Mouse (Mus musculus) hindbrain, embryonic 11.5 days (tissue): ENCODE results near the gene Clmn. TPM values are rescaled to one million over a fixed set of nuclear protein-coding genes. Genes with fewer than 3 reads are reported as not detected.
"Not testable (repeated sequence)": the region's sequence is repeated elsewhere in the genome, so short reads cannot be mapped to it uniquely, and the experiment has no call there.

Experiments
- ATAC-seq: fragments of 200-750 bp; cut with Nextera tagmentation; 2 replicates; pipeline ENCODE4 v1.8.0; 2017; ENCODE audit warnings: mild to moderate bottlenecking, moderate TSS enrichment, moderate library complexity; ENCODE audit not compliant: low FRiP score
- DNase-seq: peaks from one replicate; pipeline ENCODE4 v3.0.0-alpha.2; 2015; ENCODE audit warnings: low spot score
- H3K27ac ChIP-seq: fragments of 300-500 bp; sonication (generic); 2 replicates; pipeline ENCODE4 v1.5.1; 2014; ENCODE audit warnings: mild to moderate bottlenecking, low read depth, low read length
- H3K27me3 ChIP-seq: fragments of 300-500 bp; sonication (generic); 2 replicates; pipeline ENCODE4 v1.6.1; 2014; ENCODE audit warnings: mild to moderate bottlenecking, low read length, moderate library complexity, mixed read lengths; ENCODE audit not compliant: control insufficient read depth, insufficient read depth
- H3K36me3 ChIP-seq: fragments of 300-500 bp; sonication (generic); 2 replicates; pipeline ENCODE4 v1.6.1; 2014; ENCODE audit warnings: mild to moderate bottlenecking, low read length, moderate library complexity, mixed read lengths; ENCODE audit not compliant: control insufficient read depth, insufficient read depth
- H3K4me1 ChIP-seq: fragments of 300-500 bp; sonication (generic); replicated peaks from 2 replicates; pipeline ENCODE4 v1.6.1; 2014; ENCODE audit warnings: low read length, mixed read lengths; ENCODE audit not compliant: control insufficient read depth, insufficient read depth
- H3K4me2 ChIP-seq: fragments of 300-500 bp; sonication (generic); replicated peaks from 2 replicates; pipeline ENCODE4 v1.6.1; 2014; ENCODE audit warnings: mild to moderate bottlenecking, low read depth, low read length
- H3K4me3 ChIP-seq: fragments of 300-500 bp; sonication (generic); 2 replicates; pipeline ENCODE4 v1.5.1; 2014; ENCODE audit warnings: low read depth, low read length
- H3K9ac ChIP-seq: fragments of 300-500 bp; sonication (generic); 2 replicates; pipeline ENCODE4 v1.6.1; 2014; ENCODE audit warnings: low read depth, low read length
- H3K9me3 ChIP-seq: fragments of 300-500 bp; sonication (generic); 2 replicates; pipeline ENCODE4 v1.6.1; 2016; ENCODE audit warnings: low read length; ENCODE audit not compliant: control insufficient read depth
- WGBS: fragments of 180-500 bp; shearing (Covaris S2); extraction: QIAGEN DNeasy Blood & Tissue Kit; methylation state at CpG from one replicate; pipeline ENCODE4 v1.1.7; 2014; 5-methylcytosine and 5-hydroxymethylcytosine counted together
- polyA plus RNA-seq: library from polyadenylated mRNA; unstranded; fragments of >200 nt; fragmentation: Nextera tagmentation; extraction: Ambion mirVana; gene quantifications from 2 replicates; pipeline ENCODE4 v1.2.1, GENCODE M21; 2014

The Clmn gene
- polyA plus RNA-seq, 1 experiment from 2014 or later, result 4.3 TPM

DNA sequence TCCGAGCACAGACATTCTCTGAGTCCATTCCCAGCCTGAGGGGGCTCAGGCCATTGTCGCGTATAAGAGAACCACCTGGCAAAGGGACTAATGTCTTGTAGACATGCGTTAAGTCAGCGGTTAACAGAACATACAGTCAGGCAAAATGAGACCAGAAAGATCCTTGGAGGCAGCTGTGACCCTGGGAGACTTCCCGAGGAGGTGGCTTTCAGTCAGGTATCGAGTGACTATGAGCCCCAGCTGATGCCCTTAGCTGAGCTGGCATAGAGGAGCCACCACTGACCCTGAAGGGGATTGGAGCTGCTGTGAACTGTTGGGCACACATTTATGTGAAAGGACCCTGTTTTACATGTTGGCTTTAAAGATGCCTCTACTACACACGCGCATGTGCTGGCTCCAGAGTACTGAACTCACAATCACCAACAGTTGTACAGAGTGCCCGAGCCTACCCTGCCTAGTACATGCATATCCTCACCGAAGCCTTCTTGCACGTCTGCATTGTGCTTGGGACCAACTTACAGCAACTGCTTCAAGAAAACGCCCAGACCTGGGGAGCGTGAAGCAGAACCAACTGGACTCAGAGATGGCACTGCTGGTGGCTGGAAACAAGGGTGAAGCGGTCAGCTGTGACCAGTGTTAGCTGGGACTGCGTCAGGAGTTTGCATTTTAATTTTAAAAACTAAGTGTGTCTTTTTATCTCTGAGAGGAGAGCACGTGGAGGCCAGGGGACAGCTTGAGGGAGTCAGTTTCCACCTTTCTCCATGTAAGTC, 34.0 kb downstream of the Clmn start:
- H3K27ac ChIP-seq, result no peak overlapping the region
- no peak overlapping the region for H3K9ac ChIP-seq
- 75% methylated on average over 17 of the region's 17 CpGs for WGBS
- H3K4me3 ChIP-seq, result no peak overlapping the region
- no peak for DNase-seq
- H3K4me1 ChIP-seq, result no peaks in the 10 kb centered on the region
- ATAC-seq, result no peak
- H3K9me3 ChIP-seq, result no peaks in the 10 kb centered on the region
- no peak overlapping the region for H3K4me2 ChIP-seq
- no peaks in the 10 kb centered on the region for H3K36me3 ChIP-seq
- no peaks in the 10 kb centered on the region for H3K27me3 ChIP-seq

GRCm38 (mm10) chr12:104830283-104830639, 34.6 kb downstream of the Clmn start:
- Histone ChIP-seq H3K9me3 (no peaks in the 10 kb centered on the region), H3K27ac (no peak overlapping the region), H3K4me3 (no peak overlapping the region), H3K4me2 (no peak overlapping the region), H3K4me1 (no peaks in the 10 kb centered on the region), H3K36me3 (no peaks in the 10 kb centered on the region), H3K9ac (no peak overlapping the region), H3K27me3 (no peaks in the 10 kb centered on the region)
- ATAC-seq (peak; percentile 35; the same call in 1 of the 2 replicates), DNase-seq (no peak)
- 72% methylated on average over 7 of the region's 7 CpGs for WGBS

GRCm38 (mm10) chr12:104829596-104830282, 35.1 kb downstream of the Clmn start:
- DNase-seq, result peak; percentile 25
- H3K4me2 ChIP-seq, result no peak overlapping the region
- 39% methylated on average over 6 of the region's 6 CpGs for WGBS
- no peak overlapping the region for H3K9ac ChIP-seq
- no peak overlapping the region for H3K27ac ChIP-seq
- no peaks in the 10 kb centered on the region for H3K27me3 ChIP-seq
- H3K4me3 ChIP-seq, result no peak overlapping the region
- H3K4me1 ChIP-seq, result no peaks in the 10 kb centered on the region
- ATAC-seq, result peak; percentile 51; the same call in 1 of the 2 replicates
- H3K9me3 ChIP-seq, result no peaks in the 10 kb centered on the region
- H3K36me3 ChIP-seq, result no peaks in the 10 kb centered on the region

- not testable (repeated sequence) for H3K27ac ChIP-seq, ATAC-seq, H3K9ac ChIP-seq, H3K9me3 ChIP-seq, H3K36me3 ChIP-seq, H3K4me1 ChIP-seq, DNase-seq, H3K4me2 ChIP-seq, H3K4me3 ChIP-seq, H3K27me3 ChIP-seq
- 93% methylated on average over 4 of the region's 4 CpGs for WGBS
These were observed 35.9 kb downstream of the Clmn start for GRCm38 (mm10) chr12:104828986-104829385.

GRCm38 (mm10) chr12:104827721-104828120, 37.2 kb downstream of the Clmn start:
- no peak overlapping the region for H3K4me2 ChIP-seq
- H3K27me3 ChIP-seq, result no peaks in the 10 kb centered on the region
- DNase-seq, result no peak
- 71% methylated on average over 6 of the region's 6 CpGs for WGBS
- no peaks in the 10 kb centered on the region for H3K36me3 ChIP-seq
- no peaks in the 10 kb centered on the region for H3K4me1 ChIP-seq
- H3K9ac ChIP-seq, result no peak overlapping the region
- no peak for ATAC-seq
- no peak overlapping the region for H3K27ac ChIP-seq
- H3K4me3 ChIP-seq, result no peak overlapping the region
- no peaks in the 10 kb centered on the region for H3K9me3 ChIP-seq

- Histone ChIP-seq H3K4me3 (no peak overlapping the region), H3K4me2 (no peak overlapping the region), H3K27me3 (no peaks in the 10 kb centered on the region), H3K27ac (no peak overlapping the region), H3K4me1 (no peaks in the 10 kb centered on the region), H3K36me3 (no peaks in the 10 kb centered on the region), H3K9ac (no peak overlapping the region), H3K9me3 (no peaks in the 10 kb centered on the region)
- ATAC-seq, result no peak
- WGBS, result 79% methylated on average over 6 of the region's 6 CpGs
- DNase-seq, result no peak
These were observed 40.0 kb downstream of the Clmn start for GRCm38 (mm10) chr12:104824907-104825267.

DNA sequence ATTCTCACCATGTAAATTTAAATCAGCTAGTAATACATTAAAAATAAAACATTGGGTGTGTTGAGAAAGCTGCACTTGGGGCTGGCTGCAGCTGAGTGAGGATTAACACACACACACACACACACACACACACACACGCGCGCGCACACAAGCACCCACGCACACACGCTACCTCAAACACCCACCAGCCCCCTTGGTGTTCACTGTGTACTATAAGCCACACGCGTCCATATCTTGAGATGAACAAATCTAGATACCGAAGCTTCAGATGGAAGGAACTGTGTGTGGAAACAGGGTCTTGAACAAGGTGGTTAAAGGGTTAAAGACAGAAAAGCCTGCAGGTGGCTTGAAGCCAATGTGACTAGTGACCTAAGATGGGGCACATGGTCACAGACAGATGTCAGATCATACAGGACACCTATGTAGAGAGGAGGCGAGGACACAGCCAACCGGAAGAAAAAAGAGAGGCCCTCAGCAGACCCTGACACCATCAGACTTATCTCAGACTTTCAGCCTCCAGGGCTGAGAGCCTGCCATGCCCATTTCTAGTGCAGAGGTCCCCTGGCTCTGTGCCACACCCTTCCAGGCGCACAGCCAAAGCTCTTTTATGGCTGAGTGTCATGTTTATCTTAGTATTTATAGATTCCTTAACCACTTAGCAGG, 40.5 kb downstream of the Clmn start:
- ATAC-seq, result no peak
- H3K27ac ChIP-seq, result no peak overlapping the region
- DNase-seq, result no peak
- no peak overlapping the region for H3K4me3 ChIP-seq
- H3K9me3 ChIP-seq, result no peaks in the 10 kb centered on the region
- WGBS, result 90% methylated on average over 12 of the region's 12 CpGs
- no peaks in the 10 kb centered on the region for H3K36me3 ChIP-seq
- H3K4me2 ChIP-seq, result no peak overlapping the region
- no peak overlapping the region for H3K9ac ChIP-seq
- no peaks in the 10 kb centered on the region for H3K4me1 ChIP-seq
- H3K27me3 ChIP-seq, result no peaks in the 10 kb centered on the region

GRCm38 (mm10) chr12:104823722-104824121, 41.2 kb downstream of the Clmn start:
- Histone ChIP-seq H3K9me3 (no peaks in the 10 kb centered on the region), H3K4me3 (no peak overlapping the region), H3K9ac (no peak overlapping the region), H3K4me2 (no peak overlapping the region), H3K27me3 (no peaks in the 10 kb centered on the region), H3K4me1 (no peaks in the 10 kb centered on the region), H3K36me3 (no peaks in the 10 kb centered on the region), H3K27ac (no peak overlapping the region)
- no peak for DNase-seq
- 96% methylated on average over 7 of the region's 7 CpGs for WGBS
- ATAC-seq, result no peak
